Mouse (Mus musculus) liver, embryonic 15.5 days (tissue): Measurements from ENCODE around the gene Etl4. TPM values are rescaled to one million over a fixed set of nuclear protein-coding genes. Genes with fewer than 3 reads are reported as not detected.

ENCODE experiments used
- ATAC-seq: fragments of 200-750 bp; cut with Nextera tagmentation; 2 replicates; pipeline ENCODE4 v1.8.0; 2017; ENCODE audit warnings: moderate number of reproducible peaks, mild to moderate bottlenecking, moderate library complexity; ENCODE audit not compliant: insufficient read depth
- H3K27ac ChIP-seq: fragments of 300-500 bp; sonication (generic); replicated peaks from 2 replicates; pipeline ENCODE4 v1.5.1; 2015; ENCODE audit warnings: mild to moderate bottlenecking, inconsistent platforms
- H3K27me3 ChIP-seq: fragments of 300-500 bp; sonication (generic); 2 replicates; pipeline ENCODE4 v1.6.1; 2015; ENCODE audit warnings: mild to moderate bottlenecking, inconsistent platforms
- H3K36me3 ChIP-seq: fragments of 300-500 bp; sonication (generic); replicated peaks from 2 replicates; pipeline ENCODE4 v1.6.1; 2015; ENCODE audit warnings: moderate library complexity, mild to moderate bottlenecking, inconsistent platforms
- H3K4me1 ChIP-seq: fragments of 300-500 bp; sonication (generic); replicated peaks from 2 replicates; pipeline ENCODE4 v1.6.1; 2015; ENCODE audit warnings: inconsistent platforms
- H3K4me2 ChIP-seq: fragments of 300-500 bp; sonication (generic); 2 replicates; pipeline ENCODE4 v1.6.1; 2015; ENCODE audit warnings: moderate library complexity, mild to moderate bottlenecking, inconsistent platforms
- H3K4me3 ChIP-seq: fragments of 300-500 bp; sonication (generic); replicated peaks from 2 replicates; pipeline ENCODE4 v1.5.1; 2015; ENCODE audit warnings: mild to moderate bottlenecking, inconsistent platforms
- H3K9ac ChIP-seq: fragments of 300-500 bp; sonication (generic); 2 replicates; pipeline ENCODE4 v1.6.1; 2015; ENCODE audit warnings: moderate library complexity, mild to moderate bottlenecking, inconsistent platforms
- H3K9me3 ChIP-seq: fragments of 300-500 bp; sonication (generic); replicated peaks from 2 replicates; pipeline ENCODE4 v1.6.1; 2016; ENCODE audit warnings: inconsistent platforms
- WGBS: fragments of 180-500 bp; shearing (Covaris S2); methylation state at CpG from one replicate; pipeline ENCODE4 v1.1.7; 2015; ENCODE audit warnings: mixed read lengths; ENCODE audit not compliant: insufficient replicate concordance; 5-methylcytosine and 5-hydroxymethylcytosine counted together
- microRNA-seq: library from miRNA; unstranded; fragments of <30 nt; microRNA quantifications from one replicate; pipeline ENCODE4, GENCODE M21; 2016
- polyA plus RNA-seq: library from polyadenylated mRNA; unstranded; fragments of >200 nt; fragmentation: Nextera tagmentation; extraction: Ambion mirVana; gene quantifications from 2 replicates; pipeline ENCODE4 v1.2.1, GENCODE M21; 2015

Etl4 gene
- polyA plus RNA-seq, 1 experiment from 2014 or later = 2.5 TPM

- H3K4me1 ChIP-seq = no peaks in the 10 kb centered on the region
These were observed 922.2 kb downstream of the Etl4 start for GRCm38 (mm10) chr2:20831608-20832406.

GRCm38 (mm10) chr2:20849346-20849745 is 939.8 kb downstream of the Etl4 start:
- H3K4me2 ChIP-seq = no peak overlapping the region
- H3K4me1 ChIP-seq = no peaks in the 10 kb centered on the region
- no peak overlapping the region for H3K9ac ChIP-seq
- WGBS = 93% methylated on average over 18 of the region's 18 CpGs
- peaks cover 69% of the 10 kb centered on the region for H3K36me3 ChIP-seq
- no peak for ATAC-seq
- no peak overlapping the region for H3K27ac ChIP-seq
- H3K27me3 ChIP-seq = no peaks in the 10 kb centered on the region
- no peaks in the 10 kb centered on the region for H3K9me3 ChIP-seq
- no peak overlapping the region for H3K4me3 ChIP-seq

More at GRCm38 (mm10) chr2:20831608-20832406, 922.2 kb downstream of the Etl4 start:
- H3K36me3 ChIP-seq = no peaks in the 10 kb centered on the region
- no peak overlapping the region for H3K9ac ChIP-seq
- no peaks in the 10 kb centered on the region for H3K27me3 ChIP-seq
- H3K27ac ChIP-seq = no peak overlapping the region
- 56% methylated on average over 3 of the region's 3 CpGs for WGBS
- ATAC-seq = no peak
- H3K9me3 ChIP-seq = no peaks in the 10 kb centered on the region
- no peak overlapping the region for H3K4me3 ChIP-seq
- H3K4me2 ChIP-seq = no peak overlapping the region

Small RNAs within 50 kb of the gene (microRNA-seq; reads per million reads assigned to microRNA genes)
- not detected for gene Gm44457
